Mouse (Mus musculus) spleen, adult 2 months (tissue): ENCODE data around the gene Riox1. TPM values are rescaled to one million over a fixed set of nuclear protein-coding genes. Genes with fewer than 3 reads are reported as not detected.
A peak's percentile ranks its signal among the peaks of the same experiment; 100 is the strongest.

Experiments used
- DNase-seq, 2 experiments: peaks; one replicate each; pipeline versions ENCODE4 v3.0.0 to v3.0.0-alpha.2; 2012 to 2021; ENCODE audit warnings: low spot score in 2 of 2, low read depth in 1 of 2
- H3K27ac ChIP-seq: fragments of 200-500 bp; 2 replicates; pipeline ENCODE4 v1.5.1; 2012; ENCODE audit warnings: low read length, inconsistent platforms; ENCODE audit not compliant: insufficient read depth
- H3K27me3 ChIP-seq: fragments of 200-500 bp; 2 replicates; pipeline ENCODE4 v1.6.1; 2012; ENCODE audit warnings: mild to moderate bottlenecking, moderate library complexity, low read length, inconsistent platforms; ENCODE audit not compliant: control insufficient read depth, insufficient read depth
- H3K36me3 ChIP-seq: fragments of 200-500 bp; 2 replicates; pipeline ENCODE4 v1.6.1; 2012; ENCODE audit warnings: mild to moderate bottlenecking, low read length, inconsistent platforms; ENCODE audit not compliant: control insufficient read depth, insufficient read depth
- H3K4me1 ChIP-seq: fragments of 200-500 bp; 2 replicates; pipeline ENCODE4 v1.6.1; 2011; ENCODE audit warnings: inconsistent platforms; ENCODE audit not compliant: control insufficient read depth, insufficient read depth, insufficient read length
- H3K4me3 ChIP-seq: fragments of 200-500 bp; 2 replicates; pipeline ENCODE4 v1.5.1; 2011; ENCODE audit warnings: mild to moderate bottlenecking, inconsistent platforms; ENCODE audit not compliant: insufficient read depth, insufficient read length; ENCODE audit errors: extremely low read depth
- CTCF ChIP-seq: fragments of 200-500 bp; IDR thresholded peaks from 2 replicates; pipeline ENCODE4 v1.5.1; 2011; ENCODE audit warnings: mild to moderate bottlenecking, inconsistent platforms; ENCODE audit not compliant: insufficient read depth, insufficient read length, insufficient replicate concordance; ENCODE audit errors: extremely low read depth
- POLR2A ChIP-seq: fragments of 200-500 bp; IDR thresholded peaks from 2 replicates; pipeline ENCODE4 v1.6.1; 2011; ENCODE audit warnings: low read depth, low read length, inconsistent platforms
- WGBS: fragments of 180-500 bp; shearing (Covaris S2); methylation state at CpG from one replicate; pipeline ENCODE4 v1.1.7; 2018; 5-methylcytosine and 5-hydroxymethylcytosine counted together
- polyA plus RNA-seq: library from polyadenylated mRNA; depleted of rRNA; stranded (reverse); fragments of >200 nt; gene quantifications from 2 replicates; pipeline ENCODE4 v1.2.3, GENCODE M21; 2012

Riox1 gene
- polyA plus RNA-seq, 1 experiment = 12.5 TPM

DNA sequence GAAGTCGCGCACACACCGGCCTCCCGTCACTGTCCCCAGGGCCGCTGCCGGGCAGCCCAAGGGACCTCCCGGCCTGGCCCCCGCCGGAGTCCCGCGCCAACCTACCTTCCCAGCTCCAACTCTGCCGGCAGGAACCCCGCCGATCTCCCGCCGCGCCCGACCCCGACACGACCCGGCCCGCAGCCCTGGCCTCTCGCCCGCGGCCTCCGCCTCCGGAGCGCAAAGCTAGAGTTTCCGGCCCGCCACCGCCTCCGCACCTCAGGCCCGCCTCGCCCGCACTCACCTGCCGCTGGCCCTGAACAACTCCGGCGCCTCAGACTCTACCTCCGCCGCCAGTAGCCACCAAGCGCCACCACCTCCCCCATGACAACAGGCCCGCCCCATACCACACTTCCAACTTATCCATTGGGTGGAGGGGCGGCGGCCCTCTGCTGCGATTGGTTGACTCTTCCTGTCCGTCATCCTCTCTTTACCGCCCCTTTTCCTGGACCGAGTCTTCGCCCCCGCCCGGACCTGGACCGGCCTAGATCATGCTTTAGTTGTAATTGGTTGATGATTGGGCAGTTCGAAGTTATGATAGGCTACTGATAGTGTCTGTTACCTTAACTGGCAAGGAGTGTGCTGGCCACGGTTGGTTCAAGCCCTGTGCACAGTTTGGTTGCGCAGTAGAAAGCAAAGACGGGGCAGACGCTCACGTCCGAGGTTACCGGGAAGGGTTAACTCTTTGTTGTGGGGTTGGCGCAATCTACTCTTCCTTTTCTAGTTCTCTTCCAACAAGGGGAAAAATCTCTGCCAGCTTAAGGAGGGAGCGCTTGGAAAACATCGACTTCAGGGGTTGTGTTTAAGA, 28.6 kb upstream of the Riox1 start, which contains the start of gene Numb:
Gene Numb, minus strand, starts transcription at position 400 of the 847 bp plus-strand sequence.
- peak; percentile 96 to 98 for DNase-seq
- 1% methylated on average over 60 of the region's 63 CpGs for WGBS
- H3K4me3 ChIP-seq = peak within 1 kb of the TSS; percentile 72
- H3K36me3 ChIP-seq = no peaks in the 10 kb centered on the region
- H3K27ac ChIP-seq = peak within 1 kb of the TSS; percentile 76
- H3K4me1 ChIP-seq = peaks cover 6% of the 10 kb centered on the region; the same call in 1 of the 2 replicates
- TF ChIP-seq CTCF = no peak
- peak; percentile 88 for TF ChIP-seq POLR2A
- H3K27me3 ChIP-seq = no peaks in the 10 kb centered on the region

- Histone ChIP-seq H3K4me1 (peaks cover 10% of the 10 kb centered on the region), H3K27me3 (no peaks in the 10 kb centered on the region), H3K4me3 (no peak overlapping the region), H3K36me3 (no peaks in the 10 kb centered on the region), H3K27ac (no peak overlapping the region)
- TF ChIP-seq CTCF (no peak), POLR2A (no peak)
- 65% methylated on average over 8 of the region's 8 CpGs for WGBS
- no peak for DNase-seq
These were observed 27.5 kb upstream of the Riox1 start for GRCm38 (mm10) chr12:83922724-83923485.

DNA sequence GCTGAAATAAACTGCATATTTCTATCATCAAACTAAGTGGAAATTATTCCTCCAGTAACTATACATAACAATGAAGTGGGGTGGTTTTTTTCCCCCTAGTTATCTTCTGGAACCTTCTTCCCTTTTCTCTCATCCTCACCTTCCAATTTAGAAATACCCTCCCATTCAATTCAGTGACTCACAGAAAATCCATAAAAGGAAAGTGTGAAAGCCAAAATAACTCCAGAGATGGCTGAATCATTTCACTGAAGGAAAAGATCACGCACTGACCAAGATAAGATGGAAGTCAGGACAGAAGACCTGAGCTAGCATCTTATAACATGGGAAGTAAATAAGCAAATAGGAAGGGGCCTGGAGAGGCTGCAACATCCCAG, 26.9 kb upstream of the Riox1 start:
- no peak overlapping the region for H3K27ac ChIP-seq
- DNase-seq = no peak
- WGBS = 91% methylated on average over 1 of the region's 1 CpGs
- H3K36me3 ChIP-seq = no peaks in the 10 kb centered on the region
- H3K4me1 ChIP-seq = peaks cover 12% of the 10 kb centered on the region
- no peak overlapping the region for H3K4me3 ChIP-seq
- H3K27me3 ChIP-seq = no peaks in the 10 kb centered on the region
- TF ChIP-seq POLR2A (no peak), CTCF (no peak)

DNA sequence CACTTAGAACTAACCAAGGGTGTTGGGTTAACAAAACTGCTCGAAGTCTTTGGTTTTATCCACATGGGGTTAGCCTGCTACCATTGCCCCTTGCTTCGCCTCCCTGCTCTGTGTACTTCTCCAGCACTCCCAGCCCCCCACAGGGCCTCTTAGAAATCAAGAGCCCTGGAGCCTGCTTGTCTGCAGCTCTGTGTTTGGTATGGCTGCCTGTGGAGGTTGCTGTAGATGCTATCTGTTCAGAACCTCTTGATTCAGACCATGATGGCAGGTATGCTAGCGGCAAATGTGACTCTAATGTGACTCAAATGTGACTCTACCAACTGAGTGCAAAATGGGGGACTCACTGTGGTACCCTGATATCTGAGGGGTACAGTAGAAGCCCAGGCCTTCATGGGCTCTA, 26.1 kb upstream of the Riox1 start:
- no peak for DNase-seq
- H3K27me3 ChIP-seq = no peaks in the 10 kb centered on the region
- H3K36me3 ChIP-seq = no peaks in the 10 kb centered on the region
- TF ChIP-seq CTCF (no peak), POLR2A (no peak)
- H3K4me1 ChIP-seq = peaks cover 13% of the 10 kb centered on the region
- no peak overlapping the region for H3K4me3 ChIP-seq
- no peak overlapping the region for H3K27ac ChIP-seq
- WGBS = 87% methylated on average over 3 of the region's 3 CpGs

- TF ChIP-seq POLR2A = no peak
- no peak for TF ChIP-seq CTCF
- no peak for DNase-seq
- H3K4me1 ChIP-seq = peaks cover 17% of the 10 kb centered on the region
- H3K27ac ChIP-seq = no peak overlapping the region
- no peaks in the 10 kb centered on the region for H3K36me3 ChIP-seq
- H3K4me3 ChIP-seq = no peak overlapping the region
- no peaks in the 10 kb centered on the region for H3K27me3 ChIP-seq
- WGBS = 89% methylated on average over 7 of the region's 7 CpGs
These were observed 25.2 kb upstream of the Riox1 start for GRCm38 (mm10) chr12:83925160-83925703.

GRCm38 (mm10) chr12:83926061-83926460, 24.3 kb upstream of the Riox1 start:
- H3K27ac ChIP-seq = no peak overlapping the region
- H3K4me3 ChIP-seq = no peak overlapping the region
- 89% methylated on average over 2 of the region's 2 CpGs for WGBS
- no peak for DNase-seq
- H3K27me3 ChIP-seq = no peaks in the 10 kb centered on the region
- peaks cover 11% of the 10 kb centered on the region for H3K4me1 ChIP-seq
- TF ChIP-seq CTCF = no peak
- TF ChIP-seq POLR2A = no peak
- no peaks in the 10 kb centered on the region for H3K36me3 ChIP-seq
